Mouse (Mus musculus): ENCODE measurements around the gene Olfr459. TPM values are rescaled to one million over a fixed set of nuclear protein-coding genes. Genes with fewer than 3 reads are reported as not detected.

Olfr459 gene
- polyA plus RNA-seq, 1 experiment from 2014 or later: not detected

DNA sequence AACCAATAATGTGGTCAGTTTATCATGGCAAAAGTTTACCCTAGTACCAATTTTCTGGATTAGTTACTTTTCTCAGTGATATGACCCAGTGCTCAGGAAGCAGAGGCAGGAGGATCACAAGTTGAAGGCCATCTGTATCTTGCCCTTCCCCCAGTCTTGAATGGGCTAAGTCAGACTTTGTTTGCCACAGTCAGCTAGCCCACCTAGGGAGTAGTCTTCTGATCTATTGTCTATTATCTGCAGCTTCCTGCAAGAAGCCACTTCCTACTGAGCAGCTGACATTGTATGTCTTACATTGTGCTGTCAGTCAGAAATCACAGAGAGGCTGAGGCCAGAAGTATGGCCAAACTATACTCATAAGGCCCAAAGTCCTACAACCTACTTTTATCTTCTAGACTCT, 33.9 kb downstream of the Olfr459 start:
- Histone ChIP-seq H3K9me3 (ENCODE audit: low read length) (no peaks in the 10 kb centered on the region), H3K9ac (replicated peaks; ENCODE audit: low read depth) (no peak overlapping the region), H3K36me3 (ENCODE audit: insufficient read depth, low read length) (no peaks in the 10 kb centered on the region), H3K27ac (ENCODE audit: low read length) (no peak overlapping the region), H3K27me3 (replicated peaks; ENCODE audit: insufficient read depth, low read length) (no peaks in the 10 kb centered on the region), H3K4me1 (ENCODE audit: insufficient read depth, low read depth, low read length) (no peaks in the 10 kb centered on the region), H3K4me3 (ENCODE audit: low read depth, low read length) (no peak overlapping the region), H3K4me2 (replicated peaks; ENCODE audit: low read depth, low read length) (no peak overlapping the region)
- no peak for TF ChIP-seq EP300 (IDR thresholded peaks at IDR 0.05)
- TF ChIP-seq CTCF (IDR thresholded peaks at IDR 0.05): no peak
- DNase-seq (ENCODE audit: low spot score) (no peak), ATAC-seq (no peak)

DNA sequence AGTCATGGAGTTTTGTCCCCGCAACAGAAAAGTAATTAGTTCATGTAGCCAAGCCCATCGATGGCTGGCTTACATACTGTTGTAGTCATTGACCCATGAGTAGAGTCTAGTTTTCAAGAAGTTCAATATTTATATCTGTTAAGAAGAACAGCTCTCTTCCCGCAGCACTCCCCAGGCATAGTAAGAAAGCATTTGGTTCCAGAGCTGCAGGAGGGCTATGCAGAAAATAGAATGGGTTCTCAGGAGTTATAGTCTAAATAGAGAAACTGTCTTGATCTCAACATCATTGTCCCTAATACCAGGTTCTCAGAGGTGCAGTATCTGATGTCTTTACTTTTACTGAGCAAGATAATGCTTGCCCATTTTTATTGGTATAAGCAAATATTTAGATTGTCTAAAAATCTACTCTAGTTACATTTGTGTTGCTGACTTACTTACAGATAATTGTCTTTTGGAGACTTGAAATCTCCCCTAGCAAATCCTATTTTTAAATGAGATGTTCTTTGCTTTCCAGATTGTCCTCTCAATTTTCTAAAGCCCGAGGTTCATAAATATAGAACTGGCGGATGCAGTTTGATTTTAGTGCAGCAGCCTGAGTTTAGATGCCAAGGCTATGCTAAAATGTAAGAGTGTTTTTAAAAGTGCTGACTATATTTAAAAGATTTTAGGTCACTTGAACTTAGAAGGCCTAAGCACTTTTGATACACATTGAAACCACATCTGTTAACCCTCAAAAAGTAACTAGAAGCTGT, 40.1 kb downstream of the Olfr459 start:
- H3K4me3 ChIP-seq (ENCODE audit: low read depth, low read length): no peak overlapping the region
- no peaks in the 10 kb centered on the region for H3K9me3 ChIP-seq (ENCODE audit: low read length)
- DNase-seq (ENCODE audit: low spot score) (no peak), ATAC-seq (no peak)
- H3K27me3 ChIP-seq (replicated peaks; ENCODE audit: insufficient read depth, low read length): no peaks in the 10 kb centered on the region
- H3K4me1 ChIP-seq (ENCODE audit: insufficient read depth, low read depth, low read length): no peaks in the 10 kb centered on the region
- no peaks in the 10 kb centered on the region for H3K36me3 ChIP-seq (ENCODE audit: insufficient read depth, low read length)
- TF ChIP-seq EP300 (IDR thresholded peaks at IDR 0.05): no peak
- no peak for TF ChIP-seq CTCF (IDR thresholded peaks at IDR 0.05)
- H3K9ac ChIP-seq (replicated peaks; ENCODE audit: low read depth): no peak overlapping the region
- no peak overlapping the region for H3K4me2 ChIP-seq (replicated peaks; ENCODE audit: low read depth, low read length)
- no peak overlapping the region for H3K27ac ChIP-seq (ENCODE audit: low read length)
- WGBS: 88% methylated on average over 5 of the region's 5 CpGs

DNA sequence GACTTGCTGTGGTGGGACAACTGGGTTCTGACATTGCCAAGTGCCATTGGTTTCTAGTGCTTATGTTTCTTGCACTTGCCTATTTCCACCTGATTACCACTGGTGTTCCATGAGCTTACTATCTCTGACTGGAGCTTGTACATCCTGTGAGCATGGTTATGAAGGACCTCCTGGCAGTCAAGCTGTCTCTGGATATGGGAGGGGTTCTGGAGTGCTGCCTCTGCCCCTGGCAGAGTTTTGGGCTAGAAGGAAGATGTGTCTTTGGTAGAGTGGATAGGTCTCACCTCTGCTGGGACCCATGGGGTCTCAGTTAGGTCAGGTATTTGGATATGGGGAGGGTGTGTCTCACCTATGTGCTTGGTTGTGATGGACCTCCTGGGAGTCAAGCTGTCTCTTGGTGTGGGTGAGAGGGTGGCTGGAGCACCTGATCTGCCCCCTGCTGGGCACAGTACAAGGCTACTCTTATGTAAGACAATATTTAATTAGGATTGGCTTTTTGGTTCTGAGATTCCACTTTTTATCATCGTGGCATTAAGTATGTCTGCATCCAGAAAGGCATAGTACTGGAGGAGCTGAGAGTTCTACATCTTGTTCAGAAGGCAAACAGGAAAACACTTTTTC, 46.9 kb downstream of the Olfr459 start:
- no peak for ATAC-seq
- Histone ChIP-seq H3K9ac (replicated peaks; ENCODE audit: low read depth) (no peak overlapping the region), H3K27me3 (replicated peaks; ENCODE audit: insufficient read depth, low read length) (no peaks in the 10 kb centered on the region), H3K4me1 (ENCODE audit: insufficient read depth, low read depth, low read length) (no peaks in the 10 kb centered on the region), H3K36me3 (ENCODE audit: insufficient read depth, low read length) (no peaks in the 10 kb centered on the region), H3K27ac (ENCODE audit: low read length) (no peak overlapping the region), H3K4me2 (replicated peaks; ENCODE audit: low read depth, low read length) (no peak overlapping the region), H3K9me3 (ENCODE audit: low read length) (no peaks in the 10 kb centered on the region), H3K4me3 (ENCODE audit: low read depth, low read length) (no peak overlapping the region)
- TF ChIP-seq CTCF (IDR thresholded peaks at IDR 0.05): no peak
- TF ChIP-seq EP300 (IDR thresholded peaks at IDR 0.05): no peak
- 62% methylated on average over 1 of the region's 1 CpGs for WGBS
- DNase-seq (ENCODE audit: low spot score): no peak

DNA sequence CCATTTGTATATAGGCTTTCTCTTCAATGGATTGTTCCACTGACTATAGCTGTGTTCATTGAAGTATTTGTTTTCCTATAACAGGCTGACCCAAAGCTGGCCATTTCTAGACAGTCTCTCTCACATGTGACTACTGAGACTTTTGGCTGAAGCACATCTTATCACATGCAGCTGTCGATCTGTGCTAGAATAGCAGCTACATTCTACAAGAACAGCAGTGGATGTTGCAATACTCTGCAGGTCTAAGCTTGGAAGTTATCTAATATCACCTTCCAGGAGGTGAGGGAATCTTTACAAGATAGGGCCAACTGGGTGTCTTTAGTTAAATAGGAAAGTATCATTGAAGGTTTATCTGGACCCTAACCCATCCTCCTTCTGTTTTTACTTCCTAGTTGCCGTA, 53.5 kb downstream of the Olfr459 start:
- Histone ChIP-seq H3K9ac (replicated peaks; ENCODE audit: low read depth) (no peak overlapping the region), H3K4me2 (replicated peaks; ENCODE audit: low read depth, low read length) (no peak overlapping the region), H3K27ac (ENCODE audit: low read length) (no peak overlapping the region), H3K36me3 (ENCODE audit: insufficient read depth, low read length) (no peaks in the 10 kb centered on the region), H3K4me1 (ENCODE audit: insufficient read depth, low read depth, low read length) (no peaks in the 10 kb centered on the region), H3K9me3 (ENCODE audit: low read length) (no peaks in the 10 kb centered on the region), H3K4me3 (ENCODE audit: low read depth, low read length) (no peak overlapping the region), H3K27me3 (replicated peaks; ENCODE audit: insufficient read depth, low read length) (no peaks in the 10 kb centered on the region)
- ATAC-seq: no peak
- TF ChIP-seq EP300 (IDR thresholded peaks at IDR 0.05) (no peak), CTCF (IDR thresholded peaks at IDR 0.05) (no peak)
- no peak for DNase-seq (ENCODE audit: low spot score)
- 80% methylated on average over 2 of the region's 2 CpGs for WGBS

Other genes with a start within 250 kb of the Olfr459 start
- 5.5 and 6.2 TPM in 2 replicates for gene Ephb6, start 169.7 kb downstream of the Olfr459 start, polyA plus RNA-seq (2015; fragmentation: Nextera tagmentation; extraction: Ambion mirVana)
- 12.4 and 17.8 TPM in 2 replicates for gene Trpv6, start 138.8 kb downstream of the Olfr459 start, polyA plus RNA-seq (2015; fragmentation: Nextera tagmentation; extraction: Ambion mirVana)
- gene Trpv5, start 94.4 kb downstream of the Olfr459 start, polyA plus RNA-seq (2015; fragmentation: Nextera tagmentation; extraction: Ambion mirVana): not detected in 2 replicates
- not detected in 2 replicates for gene Llcfc1, start 90.7 kb downstream of the Olfr459 start, polyA plus RNA-seq (2015; fragmentation: Nextera tagmentation; extraction: Ambion mirVana)
- 1.1 and 1.6 TPM in 2 replicates for gene Kel, start 70.8 kb downstream of the Olfr459 start, polyA plus RNA-seq (2015; fragmentation: Nextera tagmentation; extraction: Ambion mirVana)
- not detected in 2 replicates for gene Pip, start 72.4 kb upstream of the Olfr459 start, polyA plus RNA-seq (2015; fragmentation: Nextera tagmentation; extraction: Ambion mirVana)
- not detected in 2 replicates for gene Sval2, start 77.8 kb upstream of the Olfr459 start, polyA plus RNA-seq (2015; fragmentation: Nextera tagmentation; extraction: Ambion mirVana)
- not detected in 2 replicates for gene Sval1, start 176.5 kb upstream of the Olfr459 start, polyA plus RNA-seq (2015; fragmentation: Nextera tagmentation; extraction: Ambion mirVana)
- not detected in 2 replicates for gene Sval3, start 193.0 kb upstream of the Olfr459 start, polyA plus RNA-seq (2015; fragmentation: Nextera tagmentation; extraction: Ambion mirVana)